Mouse (Mus musculus) urinary bladder, adult 18-20 months (tissue): ENCODE data around the gene Dlk2.
A peak's percentile ranks its signal among the peaks of the same experiment; 100 is the strongest.

Source experiments
- DNase-seq, 2 experiments: peaks; one replicate each; pipeline ENCODE4 v3.0.0; 2022; ENCODE audit warnings: low spot score in 2 of 2, mixed read lengths in 2 of 2

The Dlk2 gene

DNA sequence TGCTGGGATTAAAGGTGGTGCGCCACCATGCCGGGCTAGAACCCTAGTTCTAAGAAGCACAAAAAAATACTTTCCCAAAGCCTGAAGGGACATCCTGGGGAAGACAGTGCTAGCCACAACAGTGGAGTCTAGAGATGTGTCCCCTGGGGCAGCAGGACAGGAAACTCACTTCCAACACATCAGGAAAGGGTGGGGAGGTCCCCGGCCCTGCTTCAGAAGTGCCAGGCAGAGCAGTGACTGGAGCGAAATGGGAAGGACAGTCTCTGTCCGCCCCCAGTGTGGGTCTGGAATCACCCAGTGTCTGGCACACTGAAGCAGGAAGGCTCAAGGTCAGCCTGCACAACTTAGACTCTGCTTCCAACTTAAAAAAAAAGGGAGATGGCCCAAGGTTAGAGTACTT, 24.5 kb upstream of the Dlk2 start:
- DNase-seq = no peak

DNA sequence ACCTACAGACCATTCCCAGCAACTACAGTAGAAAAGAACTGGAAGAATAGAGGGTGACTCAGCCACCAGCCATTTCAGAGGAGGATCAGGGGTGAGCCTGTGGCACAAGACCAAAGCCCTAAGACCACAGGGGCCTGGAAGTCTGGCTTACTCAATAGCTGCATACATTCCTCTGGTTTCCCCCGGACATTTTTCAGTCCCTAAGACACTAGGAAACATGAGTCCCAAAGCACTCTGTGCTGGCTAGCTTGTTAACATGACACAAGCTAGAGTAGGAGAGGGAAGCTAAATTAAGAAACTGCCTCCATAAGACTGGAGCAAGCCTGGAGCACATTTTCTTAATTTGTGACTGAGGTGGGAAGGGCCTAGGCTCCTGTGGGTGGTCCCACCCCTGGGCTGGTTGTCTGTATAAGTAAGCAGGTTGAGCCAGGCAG, 23.4 kb upstream of the Dlk2 start:
- DNase-seq = no peak

DNA sequence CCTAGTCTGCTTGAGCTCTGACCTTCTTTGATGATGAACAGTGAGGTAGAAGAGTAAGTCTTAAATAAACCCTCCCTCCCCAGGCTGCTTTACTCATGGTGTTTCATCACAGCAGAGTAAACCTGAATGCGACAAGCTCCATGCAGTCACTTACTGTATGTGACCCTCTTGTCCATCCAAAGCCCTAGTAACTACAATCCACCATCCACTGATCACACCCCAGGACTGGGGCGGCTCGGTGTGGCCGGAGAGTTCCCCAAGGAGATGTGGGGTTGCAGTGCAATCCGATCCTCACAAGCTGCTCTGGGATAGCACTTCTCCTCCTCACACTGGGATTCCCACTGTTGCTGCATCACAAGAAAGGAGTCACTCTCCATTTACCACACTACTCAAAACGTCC, 22.8 kb upstream of the Dlk2 start:
- DNase-seq = no peak

DNA sequence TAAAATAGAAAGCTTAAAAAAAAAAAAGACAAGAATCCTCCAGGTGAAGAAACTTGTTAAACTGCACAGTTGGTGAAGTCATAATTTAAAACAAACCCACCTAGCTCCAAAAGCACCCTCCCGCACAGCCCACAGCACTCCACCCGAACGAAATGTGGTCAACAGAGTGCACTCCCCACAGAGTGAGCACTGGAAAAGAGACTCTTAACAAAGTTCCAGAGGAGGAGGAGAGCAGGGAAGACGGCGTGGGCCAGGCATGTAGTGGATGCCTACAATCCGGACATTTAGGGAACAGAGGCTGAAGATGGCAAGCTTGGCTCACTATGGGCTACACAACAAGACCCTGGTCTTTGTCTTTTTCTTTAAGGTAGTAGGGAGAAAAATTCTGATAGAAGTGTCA, 22.2 kb upstream of the Dlk2 start:
- DNase-seq = no peak

DNA sequence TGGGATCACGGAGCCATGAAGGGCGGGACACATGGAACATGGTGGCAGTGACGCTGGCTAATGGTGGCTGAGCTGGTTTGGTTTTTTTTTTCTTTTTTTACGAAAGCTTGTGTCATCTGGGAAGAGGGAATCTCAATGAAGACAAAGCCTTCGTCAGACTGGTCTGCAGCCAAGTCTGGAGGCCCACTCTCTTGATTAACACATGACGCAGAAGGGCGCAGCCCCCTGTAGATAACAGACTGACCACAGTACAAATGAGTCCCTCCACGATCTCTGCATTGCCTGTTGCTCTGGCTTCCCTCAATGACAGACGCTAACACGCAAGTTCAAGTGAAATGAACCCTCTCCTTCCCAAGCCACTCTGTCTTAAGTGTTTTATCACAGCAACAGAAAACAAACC, 21.7 kb upstream of the Dlk2 start:
- DNase-seq = no peak

DNA sequence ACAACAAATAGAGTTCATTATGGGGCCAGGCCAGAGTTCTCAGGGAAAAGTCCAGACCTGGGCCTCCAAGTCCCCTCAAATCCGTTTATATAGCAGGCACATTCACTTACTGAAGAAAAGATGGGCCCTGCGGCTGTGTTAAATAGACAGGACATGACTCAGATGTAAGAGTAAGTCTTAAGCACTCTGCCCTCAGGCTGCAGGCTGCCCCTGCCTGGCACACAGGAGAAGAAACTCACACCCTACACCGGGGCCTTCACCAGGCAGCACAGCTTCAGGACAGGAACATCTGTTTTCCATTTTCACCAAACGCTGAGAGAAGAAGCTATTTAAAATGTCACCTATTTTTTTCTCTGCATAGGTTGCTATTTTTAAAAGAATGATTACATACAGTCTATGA, 19.6 kb upstream of the Dlk2 start:
- no peak for DNase-seq

DNA sequence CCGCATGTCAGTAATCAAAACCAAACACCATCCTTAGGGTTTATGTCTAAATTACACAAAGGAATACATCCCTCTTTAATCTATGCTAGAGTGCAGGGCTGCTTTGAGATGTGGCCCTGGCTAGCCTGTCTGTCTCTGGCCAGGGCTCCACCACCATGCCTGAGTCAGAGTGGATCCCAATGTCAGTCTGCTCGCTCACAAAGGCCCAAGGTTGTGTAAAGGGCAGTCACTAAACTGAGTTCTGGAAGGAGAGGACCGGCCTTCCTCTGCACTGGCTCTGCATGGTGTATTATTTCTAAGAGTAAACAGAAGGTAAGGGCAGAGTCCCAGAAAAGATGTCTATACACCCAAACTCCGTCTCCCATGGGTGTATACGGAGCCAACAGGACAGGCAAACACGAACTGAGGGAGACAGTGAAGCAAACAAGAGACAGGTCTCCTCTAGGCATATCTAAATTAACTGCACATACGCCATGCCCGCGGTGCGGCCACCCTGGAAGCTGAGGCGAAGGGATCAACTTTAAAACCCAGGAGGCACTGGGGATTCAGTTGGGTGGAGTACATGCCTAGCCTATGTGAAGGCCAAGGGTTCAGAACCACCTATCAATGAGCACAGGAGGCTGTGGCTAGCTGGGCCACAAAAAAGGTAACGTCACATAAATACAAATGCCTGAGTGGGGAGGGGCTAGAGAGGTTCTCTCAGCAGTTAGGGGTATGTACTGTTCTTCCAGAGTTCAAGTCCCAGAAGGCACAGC, 19.0 kb upstream of the Dlk2 start:
- DNase-seq = no peak

DNA sequence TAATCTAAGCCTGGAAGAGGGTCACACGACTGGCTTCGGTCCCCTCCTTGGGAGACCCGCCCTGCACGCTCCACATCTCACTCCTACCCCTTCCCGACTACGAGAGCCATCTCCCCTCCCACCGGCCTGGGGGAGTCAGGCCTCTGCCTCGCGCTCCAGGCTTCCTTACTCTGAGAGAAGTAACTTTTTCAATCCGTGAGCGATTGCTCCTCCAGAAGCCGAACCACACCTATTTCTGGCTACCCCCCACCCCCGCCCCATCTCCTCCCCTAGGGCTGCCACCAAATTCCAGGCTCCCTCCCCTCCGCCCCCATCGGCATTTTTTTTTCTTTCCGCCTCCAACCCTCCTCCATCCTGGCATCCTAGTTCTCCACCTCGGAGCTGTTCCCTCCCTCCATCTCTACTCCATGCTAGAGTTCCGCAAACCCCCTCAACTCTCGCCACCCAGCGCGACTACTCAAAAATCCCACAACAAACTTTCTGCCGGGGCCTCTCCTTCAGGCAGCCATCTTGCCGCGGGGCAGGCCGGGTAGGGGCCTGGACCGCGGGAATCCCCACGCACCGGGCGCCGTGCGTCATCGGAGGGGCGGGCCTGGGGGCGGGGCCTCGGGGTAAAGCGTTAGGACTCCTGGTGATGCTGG, 14.6 kb upstream of the Dlk2 start, which contains the start of gene Tjap1:
Tjap1 (minus strand) TSS at position 544 of the 641 bp plus-strand sequence.
- DNase-seq = peak; percentile 77 to 80

DNA sequence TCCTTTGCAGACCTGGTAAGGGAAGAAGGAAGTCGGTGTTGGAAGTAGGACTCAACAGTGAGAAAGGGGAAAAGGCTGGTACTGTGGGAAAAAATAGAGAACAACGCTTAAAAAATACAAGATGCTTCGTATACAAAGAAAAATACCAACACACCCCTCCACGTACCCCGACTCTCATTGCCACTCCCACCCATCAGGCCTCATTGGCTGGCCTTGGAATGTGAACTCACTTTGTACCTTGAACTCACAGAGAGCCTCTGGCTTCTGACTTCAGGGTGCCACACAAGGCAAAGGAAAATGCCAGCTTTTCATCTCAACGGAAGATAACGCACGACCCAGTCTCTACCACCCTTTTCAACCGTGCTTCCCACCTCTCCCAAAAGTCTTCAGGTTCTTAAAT, 14.1 kb upstream of the Dlk2 start:
- DNase-seq = no peak

DNA sequence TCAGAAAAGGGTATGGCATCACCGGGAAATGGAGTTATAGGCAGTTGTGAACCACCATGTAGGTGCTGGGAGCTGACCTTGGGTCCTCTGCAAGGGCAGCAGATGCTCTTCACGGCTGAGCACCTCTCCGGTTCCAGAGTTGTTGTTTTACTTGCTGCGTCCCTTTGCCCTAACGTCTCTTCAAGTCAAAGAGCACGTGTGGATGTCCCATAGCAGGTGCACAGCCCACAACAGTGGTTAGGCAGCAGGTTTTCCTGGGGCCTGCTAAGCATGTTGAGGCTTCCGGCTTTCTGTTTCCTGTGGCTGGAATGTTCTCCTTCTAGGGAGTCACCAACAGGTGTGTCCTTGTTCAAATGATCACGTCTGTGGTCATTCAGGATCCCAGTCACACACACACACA, 13.3 kb upstream of the Dlk2 start:
- DNase-seq = no peak

DNA sequence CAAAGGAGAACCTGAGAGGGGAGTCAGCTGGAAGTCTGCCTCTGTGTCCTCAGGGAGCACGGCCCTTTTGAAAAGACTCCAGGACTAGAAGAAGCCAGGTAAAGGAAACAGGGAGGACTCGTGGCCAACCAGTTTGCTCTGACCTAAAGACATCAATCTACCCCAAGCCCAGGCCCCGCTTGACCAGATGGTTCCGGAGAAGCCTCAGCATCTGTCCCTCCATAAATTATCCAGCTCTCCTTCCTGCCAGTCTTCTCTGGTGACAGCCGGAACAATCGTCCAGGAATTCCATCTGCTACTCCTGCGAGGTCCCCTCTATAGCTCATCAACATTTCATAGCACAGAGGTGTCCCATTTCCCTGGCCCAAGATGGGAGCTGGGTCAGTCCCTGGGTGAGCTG, 12.6 kb upstream of the Dlk2 start:
- no peak for DNase-seq

DNA sequence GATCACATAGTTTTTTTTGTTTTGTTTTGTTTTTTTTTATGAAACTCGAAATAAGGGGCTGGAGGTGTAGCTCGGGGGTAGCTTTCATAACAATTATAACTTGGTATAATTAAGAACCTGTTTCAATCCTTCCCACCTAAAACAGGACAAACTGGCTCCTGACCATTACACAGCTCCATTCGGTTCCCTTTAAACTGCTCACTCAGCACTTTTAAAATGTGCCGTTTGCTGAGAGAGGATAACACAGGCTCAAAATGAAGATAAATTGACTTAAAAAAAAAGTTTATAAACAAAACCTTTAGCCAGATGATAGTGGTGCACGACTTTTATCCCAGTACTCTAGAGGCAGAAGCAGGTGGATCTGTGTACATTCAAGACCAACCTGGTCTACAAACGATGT, 11.8 kb upstream of the Dlk2 start:
- DNase-seq = no peak

DNA sequence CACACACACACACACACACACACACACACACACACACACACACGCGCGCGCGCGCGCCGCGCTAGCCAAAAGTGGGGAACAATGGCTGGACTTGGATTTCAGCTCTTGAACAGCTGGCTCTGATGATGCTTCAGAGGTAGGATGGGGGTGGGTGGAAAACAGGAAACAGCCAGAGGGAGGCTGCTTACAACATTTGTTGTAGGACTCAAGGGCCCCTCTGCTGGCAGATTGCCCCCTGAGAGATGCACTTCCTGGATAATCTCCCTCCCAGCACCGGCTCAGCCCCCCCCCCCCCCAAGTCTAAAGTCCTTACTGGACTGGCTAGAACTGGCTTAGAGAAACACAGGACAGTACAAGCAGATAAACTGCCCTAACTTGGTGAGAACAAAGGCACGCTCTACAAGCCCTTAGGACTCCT, 9.5 kb upstream of the Dlk2 start:
- DNase-seq = no peak

DNA sequence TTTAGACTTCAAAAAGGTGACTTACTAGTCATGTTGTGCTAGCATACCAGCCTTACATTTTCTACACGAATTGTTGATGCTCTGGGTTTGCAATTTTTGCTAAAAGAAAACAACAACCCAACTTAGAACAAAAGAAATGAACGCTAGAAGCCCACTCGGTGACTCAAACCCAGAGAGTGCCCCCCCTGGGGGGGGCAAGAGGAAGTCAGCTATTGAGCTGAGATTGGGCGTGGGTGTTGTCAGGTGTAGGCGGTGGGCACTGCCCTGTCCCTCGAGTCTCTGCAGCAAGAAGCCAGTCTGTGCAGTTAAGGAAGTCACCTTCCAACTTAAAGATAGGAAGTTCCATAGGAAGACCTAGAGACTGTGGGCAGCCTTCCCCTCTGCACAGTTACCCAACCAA, 620 bp upstream of the Dlk2 start:
- DNase-seq = no peak

DNA sequence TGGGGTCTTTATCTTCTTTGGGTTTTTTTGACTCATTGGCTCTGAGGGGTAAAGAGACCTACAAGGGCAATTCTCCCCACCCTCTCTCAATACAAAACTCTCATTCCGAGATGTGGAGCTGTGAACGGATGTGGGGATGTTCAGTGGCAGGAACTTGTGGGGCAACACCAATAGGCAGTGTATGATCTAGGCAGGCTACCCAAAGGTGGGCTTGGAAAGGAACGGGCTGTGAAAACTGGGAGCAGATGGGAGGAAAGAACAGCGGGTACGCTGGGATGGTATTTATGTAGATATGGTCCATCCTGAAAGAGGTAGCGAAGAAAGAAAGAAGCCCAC, 225 bp upstream of the Dlk2 start:
- no peak for DNase-seq

DNA sequence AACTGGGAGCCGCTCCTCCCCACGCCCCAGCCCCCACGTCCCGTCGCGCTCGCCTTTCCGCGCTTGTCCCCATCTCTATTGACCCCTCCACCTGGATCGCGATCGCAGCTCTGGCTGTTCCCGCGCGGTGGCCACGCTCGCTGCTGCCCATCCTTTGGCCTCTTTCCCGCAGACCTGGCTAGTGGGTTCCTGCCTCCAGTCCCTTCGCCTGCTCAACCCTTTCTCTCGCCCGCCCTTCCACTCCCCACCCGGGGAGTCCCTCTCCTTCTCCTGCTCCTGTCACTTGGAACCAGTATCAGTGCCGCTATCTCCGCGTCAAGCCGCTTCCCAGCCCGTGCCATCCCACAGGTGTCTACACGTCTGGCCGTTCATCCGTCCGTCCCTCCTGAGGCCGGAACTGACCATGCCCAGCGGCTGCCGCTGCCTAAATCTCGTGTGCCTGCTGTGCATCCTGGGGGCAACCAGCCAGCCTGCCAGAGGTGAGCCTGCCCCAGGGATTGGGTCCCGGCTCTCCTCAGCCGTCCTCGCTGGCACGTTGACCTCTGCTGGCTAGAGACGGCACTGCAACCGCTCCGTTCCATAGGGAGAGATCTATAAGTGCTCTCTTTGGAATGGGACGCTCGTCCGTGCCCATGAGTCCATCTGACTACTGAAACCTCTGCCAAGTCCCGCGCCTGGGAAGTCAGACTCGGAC, 1.1 kb downstream of the Dlk2 start:
- peak; percentile 58 to 92 for DNase-seq

DNA sequence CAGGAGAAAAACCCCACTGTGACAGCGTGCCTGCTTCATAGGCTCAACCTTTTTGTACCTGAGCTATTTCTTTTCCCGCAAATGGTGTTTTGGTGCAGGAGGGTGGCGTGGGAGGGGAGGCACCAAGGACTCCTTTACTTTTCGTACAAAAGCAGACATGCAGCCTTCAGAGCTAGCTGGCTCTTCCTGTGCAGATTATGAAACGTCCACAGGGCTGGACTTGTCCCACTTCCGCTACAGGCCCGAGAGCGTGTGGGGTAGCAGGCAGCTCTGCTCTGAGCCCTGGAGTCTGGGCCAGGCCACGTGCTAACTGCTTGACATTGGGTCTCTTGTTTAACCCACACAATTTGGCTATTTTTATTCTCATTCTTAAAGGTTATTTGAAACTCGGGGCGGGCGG, 4.7 kb downstream of the Dlk2 start:
- DNase-seq = peak in 1 of 2 experiments; percentile 45

DNA sequence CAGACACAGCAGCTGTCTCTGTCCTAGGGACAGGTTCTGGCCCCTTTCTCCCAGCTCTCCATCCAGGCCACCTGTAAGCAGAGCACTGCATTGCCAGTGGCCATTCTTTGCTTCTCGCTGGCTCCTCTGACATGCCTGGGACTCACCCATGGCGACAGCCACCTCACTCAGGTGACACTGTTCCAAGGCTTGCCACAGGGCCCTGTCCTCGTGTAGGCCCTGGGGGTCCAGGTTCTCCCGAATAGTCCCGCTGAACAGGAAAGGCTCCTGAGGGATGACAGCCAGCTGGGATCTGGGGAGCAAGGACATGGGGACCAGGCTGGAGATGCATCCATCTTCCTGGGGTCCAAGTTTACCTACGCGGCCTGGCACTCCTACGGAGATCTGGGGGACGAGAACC, 7.0 kb downstream of the Dlk2 start:
- no peak for DNase-seq

DNA sequence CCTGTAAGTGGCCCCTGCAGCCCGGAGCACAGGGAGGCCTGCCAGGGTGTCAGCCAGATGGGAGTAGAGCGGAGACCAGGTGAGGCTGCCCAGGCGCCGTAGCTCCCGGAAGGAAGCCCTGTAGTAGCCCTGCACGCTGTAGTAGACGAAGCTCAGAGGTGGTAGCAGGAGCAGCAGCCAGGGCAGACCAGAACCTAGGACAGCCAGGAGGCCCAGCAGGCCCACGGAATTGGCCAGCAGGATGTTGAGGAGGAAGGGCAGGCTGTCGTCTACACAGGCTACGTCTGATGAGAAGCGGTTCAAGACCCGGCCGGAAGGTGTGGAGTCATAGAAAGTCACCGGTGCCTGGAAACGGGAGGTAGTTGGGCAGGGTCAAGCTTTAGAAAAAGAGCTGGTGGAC, 9.7 kb downstream of the Dlk2 start:
- no peak for DNase-seq

DNA sequence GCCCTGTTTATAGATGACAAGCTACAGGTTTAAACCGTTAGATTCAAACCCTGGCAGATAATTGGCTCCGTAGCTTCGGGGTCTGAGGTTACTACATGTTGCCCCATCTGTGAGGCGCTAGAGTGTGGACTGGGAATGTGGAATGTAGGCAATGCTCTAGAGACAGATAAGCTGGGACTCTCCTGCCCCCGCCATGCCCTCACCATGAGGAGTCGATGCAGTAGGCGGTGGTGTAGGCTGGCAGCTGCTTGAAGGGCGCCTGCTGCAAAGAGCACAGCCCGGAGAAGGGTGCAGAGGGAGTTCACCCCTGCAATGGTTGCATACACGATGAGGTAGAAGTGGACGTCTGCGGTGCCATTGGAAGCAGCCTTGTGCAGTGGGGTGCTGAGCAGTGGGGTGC, 12.6 kb downstream of the Dlk2 start:
- DNase-seq = no peak

DNA sequence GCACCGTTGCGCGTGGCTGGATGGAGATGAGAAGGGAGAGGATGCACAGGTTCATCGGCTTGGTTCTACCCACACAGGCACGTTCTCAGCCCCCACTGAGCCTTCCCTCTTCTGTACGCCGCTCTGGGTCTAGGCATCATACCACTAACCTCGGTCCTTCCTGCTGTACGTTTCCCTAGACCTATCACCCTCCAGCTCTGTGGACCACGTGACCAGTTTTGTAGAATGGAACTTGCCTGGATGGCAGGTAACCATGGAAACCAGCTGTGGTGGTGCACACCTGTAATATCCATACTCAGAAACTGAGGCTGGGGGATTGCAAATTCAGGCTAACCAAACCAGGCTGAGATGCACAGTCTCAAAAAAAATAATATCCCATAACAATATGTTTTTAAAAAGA, 13.3 kb downstream of the Dlk2 start:
- DNase-seq = no peak

DNA sequence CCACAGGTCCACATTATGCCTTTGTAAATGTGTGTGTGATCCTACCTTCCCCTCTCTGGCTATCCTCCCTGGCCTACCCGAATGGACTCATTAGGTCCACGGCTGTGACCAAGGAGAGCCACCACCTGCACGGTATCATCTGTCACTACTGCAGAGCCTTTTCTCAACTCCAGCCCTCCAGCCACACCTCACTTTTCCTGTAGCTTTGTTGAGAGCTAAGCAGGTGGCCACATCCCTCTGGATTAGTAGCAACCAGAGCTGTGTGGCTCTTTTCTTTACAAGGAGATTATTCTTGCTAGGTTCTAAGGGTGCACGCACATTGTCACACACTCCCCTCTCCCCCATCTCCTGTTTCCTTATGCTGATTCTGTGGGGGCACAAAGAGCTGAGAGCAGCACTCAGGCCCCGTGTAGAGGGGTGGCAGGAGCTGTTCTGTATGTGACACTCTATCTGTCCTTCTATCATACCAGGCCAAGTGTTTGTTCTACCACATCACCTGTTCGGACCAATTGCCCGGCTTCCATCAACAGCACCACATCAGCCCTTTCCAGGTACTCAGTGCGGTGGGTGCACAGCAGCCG, 16.0 kb downstream of the Dlk2 start:
- no peak for DNase-seq

DNA sequence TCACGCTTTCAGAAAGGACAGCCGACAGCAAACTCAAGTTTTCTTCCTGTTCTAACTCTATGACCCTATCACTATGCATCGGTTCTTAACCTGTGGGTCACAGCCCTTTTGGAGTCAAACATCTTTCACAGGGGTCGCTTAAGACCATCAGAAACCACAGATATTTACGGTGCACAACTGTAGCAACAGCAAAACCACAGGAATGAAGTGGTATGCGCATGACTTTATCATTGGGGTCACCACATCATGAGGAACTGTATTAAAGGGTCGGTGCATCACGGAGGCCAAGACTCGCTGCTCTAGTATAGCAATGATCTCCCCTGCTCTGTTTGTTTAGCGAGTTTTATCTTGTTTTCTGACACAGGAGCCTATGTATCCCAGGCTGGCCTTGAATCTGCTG, 18.6 kb downstream of the Dlk2 start:
- DNase-seq = no peak
